Comparison of ENCODE assay signal across 15 mouse cellular contexts in the genomic region with DNA sequence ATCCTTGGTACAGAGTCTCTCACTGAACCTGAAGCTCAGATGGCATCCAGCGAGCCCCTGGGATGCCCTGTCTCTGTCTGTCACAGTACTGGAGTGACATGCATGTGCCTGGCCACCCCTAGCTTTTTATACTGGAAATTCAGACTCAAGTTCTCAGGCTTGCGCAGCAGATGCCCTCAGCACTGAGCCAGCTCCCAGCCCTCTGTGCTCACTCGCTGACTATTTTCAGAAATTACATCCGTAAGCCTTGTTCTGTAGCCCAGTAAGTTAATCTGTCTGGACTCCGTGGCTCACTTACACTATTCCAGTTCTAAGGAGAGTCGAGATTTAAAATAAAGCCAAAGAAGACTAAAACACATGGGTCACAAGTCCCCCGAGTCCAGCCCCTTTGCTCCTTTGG.
DNase-seq lines count a peak whose midpoint lies in the region; ATAC-seq lines count a peak whose summit lies in the region.
"Had no signal": no experiment of that assay in that cellular context is flagged by ENCODE, and none has a peak within 500 bp of the region (broad histone marks: within the 10 kb centered on the region; RNA-seq: fewer than 3 reads in every experiment).

No protein-coding gene starts in this region.

- 62% methylated on average over 7 of the region's 7 CpGs for WGBS in heart, embryonic 12.5 days
- WGBS in heart, embryonic 11.5 days (ENCODE audit: insufficient replicate concordance), result 67% methylated on average over 7 of the region's 7 CpGs
- 62% methylated on average over 7 of the region's 7 CpGs for WGBS in limb, embryonic 13.5 days
- WGBS in limb, embryonic 10.5 days, result 80% methylated on average over 7 of the region's 7 CpGs
- 52% methylated on average over 7 of the region's 7 CpGs for WGBS in limb, embryonic 15.5 days

- H3K9ac ChIP-seq in heart, embryonic 12.5 days, result no peak overlapping the region
- H3K9ac ChIP-seq in heart, embryonic 11.5 days (ENCODE audit: low read depth, low read length), result no peak overlapping the region
- no peak overlapping the region for H3K9ac ChIP-seq in limb, embryonic 13.5 days
- H3K9ac ChIP-seq in limb, embryonic 15.5 days, result no peak overlapping the region
- H3K9ac ChIP-seq: liver, embryonic 15.5 days had no signal

- H3K9me3 ChIP-seq in heart, embryonic 12.5 days (replicated peaks), result no peaks in the 10 kb centered on the region
- no peaks in the 10 kb centered on the region for H3K9me3 ChIP-seq in heart, embryonic 11.5 days (replicated peaks; ENCODE audit: control insufficient read depth, low read length)
- no peaks in the 10 kb centered on the region for H3K9me3 ChIP-seq in limb, embryonic 13.5 days
- H3K9me3 ChIP-seq in limb, embryonic 10.5 days (replicated peaks), result no peaks in the 10 kb centered on the region
- no peaks in the 10 kb centered on the region for H3K9me3 ChIP-seq in limb, embryonic 15.5 days
- H3K9me3 ChIP-seq: forebrain, embryonic 10.5 days; hindbrain, embryonic 13.5 days; liver, embryonic 15.5 days had no signal

- H3K4me2 ChIP-seq in heart, embryonic 12.5 days, result no peak overlapping the region
- H3K4me2 ChIP-seq in heart, embryonic 11.5 days, result no peak overlapping the region
- H3K4me2 ChIP-seq in limb, embryonic 13.5 days (replicated peaks), result 0 out of 2 replicates have a peak overlapping the region, but pooled peaks have one; percentile 1
- no peak overlapping the region for H3K4me2 ChIP-seq in limb, embryonic 15.5 days
- H3K4me2 ChIP-seq: hindbrain, embryonic 13.5 days; liver, embryonic 15.5 days; midbrain, embryonic 11.5 days had no signal

- DNase-seq in cerebellum, postnatal 36 days, result no peak
- no peak for DNase-seq in limb, embryonic 10.5 days (ENCODE audit: low spot score)
- no peak for DNase-seq in urinary bladder, postnatal 4 days (ENCODE audit: low spot score in 2 of 2)
- DNase-seq: cerebellum, adult 9-11 months; lung, postnatal 36 days; right cerebral cortex, postnatal 25 days had no signal

- H3K36me3 ChIP-seq in heart, embryonic 12.5 days, result no peaks in the 10 kb centered on the region
- no peaks in the 10 kb centered on the region for H3K36me3 ChIP-seq in heart, embryonic 11.5 days (ENCODE audit: control insufficient read depth, insufficient read depth, low read length)
- no peaks in the 10 kb centered on the region for H3K36me3 ChIP-seq in limb, embryonic 13.5 days
- no peaks in the 10 kb centered on the region for H3K36me3 ChIP-seq in limb, embryonic 10.5 days
- H3K36me3 ChIP-seq in limb, embryonic 15.5 days, result no peaks in the 10 kb centered on the region
- H3K36me3 ChIP-seq: forebrain, embryonic 10.5 days; hindbrain, embryonic 13.5 days; liver, embryonic 15.5 days had no signal

- H3K4me1 ChIP-seq in heart, embryonic 12.5 days (replicated peaks), result peaks cover 37% of the 10 kb centered on the region
- peaks cover 25% of the 10 kb centered on the region for H3K4me1 ChIP-seq in heart, embryonic 11.5 days (ENCODE audit: control insufficient read depth, insufficient read depth, low read length)
- peaks cover 8% of the 10 kb centered on the region for H3K4me1 ChIP-seq in limb, embryonic 13.5 days
- peaks cover 10% of the 10 kb centered on the region for H3K4me1 ChIP-seq in limb, embryonic 10.5 days
- H3K4me1 ChIP-seq in limb, embryonic 15.5 days, result peaks cover 8% of the 10 kb centered on the region; the same call in 1 of the 2 replicates

- H3K27ac ChIP-seq in heart, embryonic 12.5 days (ENCODE audit: poor library complexity, severe bottlenecking), result peak overlapping the region; percentile 56
- H3K27ac ChIP-seq in heart, embryonic 11.5 days (ENCODE audit: low read depth, low read length), result no peak overlapping the region
- no peak overlapping the region for H3K27ac ChIP-seq in limb, embryonic 13.5 days
- no peak overlapping the region for H3K27ac ChIP-seq in limb, embryonic 10.5 days
- 0 out of 2 replicates have a peak overlapping the region, but pooled peaks have one; percentile 2 for H3K27ac ChIP-seq in limb, embryonic 15.5 days
- H3K27ac ChIP-seq: forebrain, embryonic 10.5 days; hindbrain, embryonic 13.5 days had no signal

- H3K4me3 ChIP-seq in heart, embryonic 12.5 days, result no peak overlapping the region
- H3K4me3 ChIP-seq in heart, embryonic 11.5 days (ENCODE audit: low read depth, low read length), result no peak overlapping the region
- H3K4me3 ChIP-seq in limb, embryonic 13.5 days, result no peak overlapping the region
- no peak overlapping the region for H3K4me3 ChIP-seq in limb, embryonic 10.5 days
- no peak overlapping the region for H3K4me3 ChIP-seq in limb, embryonic 15.5 days
- H3K4me3 ChIP-seq: forebrain, embryonic 10.5 days; hindbrain, embryonic 13.5 days; liver, embryonic 15.5 days had no signal

- ATAC-seq in cerebellum, adult (ENCODE audit: insufficient number of reproducible peaks, low FRiP score, low TSS enrichment), result peak; percentile 62; the same call in 1 of the 2 replicates
- ATAC-seq in heart, embryonic 12.5 days (ENCODE audit: insufficient number of reproducible peaks, low FRiP score), result no peak
- ATAC-seq in heart, embryonic 11.5 days (replicated peaks; ENCODE audit: insufficient number of reproducible peaks, low FRiP score, low TSS enrichment), result no peak
- ATAC-seq in limb, embryonic 13.5 days (ENCODE audit: low FRiP score, low read depth), result no peak
- no peak for ATAC-seq in limb, embryonic 15.5 days (ENCODE audit: insufficient number of reproducible peaks, low FRiP score, low TSS enrichment, low read depth)

- no peaks in the 10 kb centered on the region for H3K27me3 ChIP-seq in heart, embryonic 12.5 days (replicated peaks)
- no peaks in the 10 kb centered on the region for H3K27me3 ChIP-seq in heart, embryonic 11.5 days (ENCODE audit: control insufficient read depth, insufficient read depth, low read length)
- no peaks in the 10 kb centered on the region for H3K27me3 ChIP-seq in limb, embryonic 13.5 days
- H3K27me3 ChIP-seq in limb, embryonic 10.5 days (ENCODE audit: low read depth, poor library complexity, severe bottlenecking), result no peaks in the 10 kb centered on the region
- H3K27me3 ChIP-seq in limb, embryonic 15.5 days, result no peaks in the 10 kb centered on the region
- H3K27me3 ChIP-seq: hindbrain, embryonic 13.5 days; liver, embryonic 15.5 days had no signal

Comparison
In these comparisons a context has a peak if more than half of its experiments do, and no peak if none do; other contexts are left out.
1. H3K27ac ChIP-seq: peak in heart, embryonic 12.5 days (single experiment) and limb, embryonic 15.5 days (single experiment); none in heart, embryonic 11.5 days (single experiment), limb, embryonic 13.5 days (single experiment) and limb, embryonic 10.5 days (single experiment).